Mouse (Mus musculus) heart, postnatal 4 days (tissue): ENCODE measurements around the gene Eps8l2. TPM values are rescaled to one million over a fixed set of nuclear protein-coding genes. Genes with fewer than 3 reads are reported as not detected.
A peak's percentile ranks its signal among the peaks of the same experiment; 100 is the strongest.

Experiments
- DNase-seq: peaks from one replicate; pipeline ENCODE4 v3.0.0; 2021
- total RNA-seq, 2 experiments: library from RNA; stranded (reverse); gene quantifications; 2 replicates each; pipeline ENCODE4 v1.2.3; 2021

The Eps8l2 gene
- total RNA-seq = 1 to 10 TPM; 1.9 TPM

- peak; percentile 35 for DNase-seq
Observed at GRCm38 (mm10) chr7:141338576-141339131, at the start of gene Eps8l2. Eps8l2 (plus strand) TSS chr7:141338880.

- DNase-seq = peak; percentile 24
Observed at GRCm38 (mm10) chr7:141291921-141292582, 46.6 kb upstream of the Eps8l2 start, which contains the start of gene Drd4. Drd4 (plus strand) TSS chr7:141292006.

GRCm38 (mm10) chr7:141292583-141293388 lies 45.9 kb upstream of the Eps8l2 start:
- no peak for DNase-seq

- DNase-seq = peak; percentile 42
Observed at GRCm38 (mm10) chr7:141293852-141294471, 44.7 kb upstream of the Eps8l2 start.

- no peak for DNase-seq
Observed at GRCm38 (mm10) chr7:141294479-141294878, 44.2 kb upstream of the Eps8l2 start.

GRCm38 (mm10) chr7:141297926-141298650 lies 40.6 kb upstream of the Eps8l2 start:
- no peak for DNase-seq

GRCm38 (mm10) chr7:141299175-141299574 lies 39.5 kb upstream of the Eps8l2 start:
- no peak for DNase-seq

- no peak for DNase-seq
Observed at GRCm38 (mm10) chr7:141301386-141301785, 37.3 kb upstream of the Eps8l2 start.

GRCm38 (mm10) chr7:141302702-141303268 lies 35.9 kb upstream of the Eps8l2 start:
- no peak for DNase-seq

- no peak for DNase-seq
Observed at GRCm38 (mm10) chr7:141304537-141304936, 34.1 kb upstream of the Eps8l2 start.

GRCm38 (mm10) chr7:141314416-141314815 lies 24.3 kb upstream of the Eps8l2 start:
- DNase-seq = no peak

GRCm38 (mm10) chr7:141315076-141315475 lies 23.6 kb upstream of the Eps8l2 start:
- DNase-seq = no peak

GRCm38 (mm10) chr7:141315974-141316373 lies 22.7 kb upstream of the Eps8l2 start:
- DNase-seq = peak; percentile 46

GRCm38 (mm10) chr7:141317619-141318132 lies 21.0 kb upstream of the Eps8l2 start:
- DNase-seq = no peak

GRCm38 (mm10) chr7:141319446-141319845 lies 19.2 kb upstream of the Eps8l2 start:
- DNase-seq = no peak

- no peak for DNase-seq
Observed at GRCm38 (mm10) chr7:141324686-141325085, 14.0 kb upstream of the Eps8l2 start.

- no peak for DNase-seq
Observed at GRCm38 (mm10) chr7:141326546-141327446, 11.9 kb upstream of the Eps8l2 start.

GRCm38 (mm10) chr7:141327469-141328372 lies 11.0 kb upstream of the Eps8l2 start, which contains the start of the genes Deaf1 and Tmem80:
Deaf1 (minus strand) TSS chr7:141327690.
Tmem80 (plus strand) TSS chr7:141327739.
- DNase-seq = peak; percentile 99

- no peak for DNase-seq
Observed at GRCm38 (mm10) chr7:141328373-141328990, 10.2 kb upstream of the Eps8l2 start.
